Mouse (Mus musculus) midbrain, embryonic 10.5 days (tissue): Measurements from ENCODE around the gene Mdk. TPM values are rescaled to one million over a fixed set of nuclear protein-coding genes. Genes with fewer than 3 reads are reported as not detected.

Experiments used
- DNase-seq: peaks from one replicate; pipeline ENCODE4 v3.0.0-alpha.2; 2017; ENCODE audit warnings: low spot score
- H3K27ac ChIP-seq: fragments of 300-500 bp; sonication (generic); replicated peaks from 2 replicates; pipeline ENCODE4 v1.5.1; 2016; ENCODE audit warnings: mild to moderate bottlenecking
- H3K27me3 ChIP-seq: fragments of 300-500 bp; sonication (generic); 2 replicates; pipeline ENCODE4 v1.6.1; 2016; ENCODE audit warnings: low read depth, mild to moderate bottlenecking; ENCODE audit not compliant: poor library complexity, severe bottlenecking
- H3K36me3 ChIP-seq: fragments of 300-500 bp; sonication (generic); 2 replicates; pipeline ENCODE4 v1.6.1; 2016; ENCODE audit warnings: mild to moderate bottlenecking, moderate library complexity
- H3K4me1 ChIP-seq: fragments of 300-500 bp; sonication (generic); 2 replicates; pipeline ENCODE4 v1.6.1; 2016
- H3K4me3 ChIP-seq: fragments of 300-500 bp; sonication (generic); 2 replicates; pipeline ENCODE4 v1.5.1; 2016; ENCODE audit warnings: mild to moderate bottlenecking, moderate library complexity
- H3K9me3 ChIP-seq: fragments of 300-500 bp; sonication (generic); replicated peaks from 2 replicates; pipeline ENCODE4 v1.6.1; 2016; ENCODE audit warnings: mild to moderate bottlenecking
- WGBS: fragments of 180-500 bp; shearing (Covaris S2); methylation state at CpG from one replicate; pipeline ENCODE4 v1.1.7; 2016; 5-methylcytosine and 5-hydroxymethylcytosine counted together
- microRNA-seq: library from miRNA; unstranded; fragments of <30 nt; microRNA quantifications from one replicate; pipeline ENCODE4, GENCODE M21; 2017
- polyA plus RNA-seq: library from polyadenylated mRNA; unstranded; fragments of >200 nt; fragmentation: Nextera tagmentation; extraction: Ambion mirVana; gene quantifications from 2 replicates; pipeline ENCODE4 v1.2.1, GENCODE M21; 2016

Gene Mdk
- polyA plus RNA-seq, 1 experiment from 2014 or later = 1,659 TPM

DNA sequence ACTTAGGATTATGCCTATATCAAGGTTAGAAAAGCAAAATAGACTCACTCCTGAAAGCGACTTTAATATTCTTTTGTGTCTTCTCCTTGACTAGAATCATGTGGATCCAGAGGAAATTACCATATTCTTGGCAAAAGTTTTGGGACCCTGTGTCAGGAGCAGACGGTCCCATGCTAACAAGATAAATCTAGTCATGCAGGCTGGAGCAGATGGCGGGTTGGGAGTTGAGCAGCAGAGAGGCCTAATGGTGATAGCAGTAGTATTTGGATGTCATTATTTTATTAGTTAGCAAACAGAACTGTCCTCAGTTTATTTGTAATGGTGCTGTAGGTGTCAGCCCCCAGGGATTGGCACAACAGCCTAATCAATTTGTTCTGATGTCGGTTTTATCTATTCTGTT, 48.1 kb downstream of the Mdk start:
- no peaks in the 10 kb centered on the region for H3K9me3 ChIP-seq
- no peaks in the 10 kb centered on the region for H3K27me3 ChIP-seq
- H3K4me1 ChIP-seq = peaks cover 3% of the 10 kb centered on the region
- peaks cover 37% of the 10 kb centered on the region for H3K36me3 ChIP-seq
- 91% methylated on average over 4 of the region's 4 CpGs for WGBS
- H3K27ac ChIP-seq = no peak overlapping the region
- DNase-seq = no peak
- no peak overlapping the region for H3K4me3 ChIP-seq

Small RNA genes within 50 kb of the gene (microRNA-seq; reads per million reads assigned to microRNA genes)
- not detected for gene Mir6999

Other genes starting within 250 kb of the Mdk start
- gene Atg13, start 221.7 kb downstream of the Mdk start, polyA plus RNA-seq = 22.9 and 25.5 TPM in 2 replicates
- gene Harbi1, start 221.4 kb downstream of the Mdk start, polyA plus RNA-seq = 22.5 and 26.2 TPM in 2 replicates
- 21.2 and 23.1 TPM in 2 replicates for gene Ambra1, start 202.2 kb downstream of the Mdk start, polyA plus RNA-seq
- 0.81 and 1.0 TPM in 2 replicates for gene Chrm4, start 5.0 kb downstream of the Mdk start, polyA plus RNA-seq
- 0.12 and 0.19 TPM in 2 replicates for gene Gm9821, start 13.4 kb upstream of the Mdk start, polyA plus RNA-seq
- 28.3 and 35.0 TPM in 2 replicates for gene Dgkz, start 43.6 kb upstream of the Mdk start, polyA plus RNA-seq
- 0.96 and 1.6 TPM in 2 replicates for gene Creb3l1, start 92.2 kb upstream of the Mdk start, polyA plus RNA-seq
- 36.7 and 41.3 TPM in 2 replicates for gene Phf21a, start 160.8 kb upstream of the Mdk start, polyA plus RNA-seq